Mouse (Mus musculus) yolk sac, embryonic 10.5 days (tissue): ENCODE measurements around the gene Rpl24.

ENCODE experiments used
- DNase-seq: peaks from one replicate; pipeline ENCODE4 v3.0.0-alpha.2; 2017; ENCODE audit warnings: low spot score

Gene Rpl24

GRCm38 (mm10) chr16:55971735-55972615 lies 5.9 kb downstream of the Rpl24 start:
- DNase-seq = no peak

GRCm38 (mm10) chr16:55972626-55973201 lies 6.6 kb downstream of the Rpl24 start:
- DNase-seq = peak; percentile 13

GRCm38 (mm10) chr16:55973431-55974255 lies 7.6 kb downstream of the Rpl24 start, which contains the start of gene Zbtb11:
Zbtb11 (plus strand) TSS chr16:55973883.
- peak; percentile 98 for DNase-seq

GRCm38 (mm10) chr16:55974256-55974902 lies 8.3 kb downstream of the Rpl24 start:
- peak; percentile 90 for DNase-seq

GRCm38 (mm10) chr16:55974903-55975285 lies 8.8 kb downstream of the Rpl24 start:
- peak; percentile 21 for DNase-seq

- no peak for DNase-seq
Observed at GRCm38 (mm10) chr16:55986001-55986400, 19.9 kb downstream of the Rpl24 start.

GRCm38 (mm10) chr16:55990311-55990710 lies 24.2 kb downstream of the Rpl24 start:
- no peak for DNase-seq

- DNase-seq = no peak
Observed at GRCm38 (mm10) chr16:55994235-55994634, 28.2 kb downstream of the Rpl24 start.

GRCm38 (mm10) chr16:56006798-56007197 lies 40.7 kb downstream of the Rpl24 start:
- no peak for DNase-seq

GRCm38 (mm10) chr16:56008862-56009261 lies 42.8 kb downstream of the Rpl24 start:
- DNase-seq = no peak

GRCm38 (mm10) chr16:56012789-56013743 lies 47.0 kb downstream of the Rpl24 start:
- DNase-seq = no peak

GRCm38 (mm10) chr16:56014076-56014475 lies 48.0 kb downstream of the Rpl24 start:
- no peak for DNase-seq

- DNase-seq = no peak
Observed at GRCm38 (mm10) chr16:56019660-56020059, 53.6 kb downstream of the Rpl24 start.
